Mouse (Mus musculus): ENCODE results near the gene Csf3. TPM values are rescaled to one million over a fixed set of nuclear protein-coding genes. Genes with fewer than 3 reads are reported as not detected.

Csf3 gene
- polyA plus RNA-seq, 1 experiment from 2014 or later, result 0.11 TPM

GRCm38 (mm10) chr11:98693201-98693600, 7.9 kb upstream of the Csf3 start:
- TF ChIP-seq EP300 (optimal IDR thresholded peaks at IDR 0.05) (no peak), CTCF (IDR thresholded peaks at IDR 0.05; ENCODE audit: low read depth) (no peak)
- H3K4me3 ChIP-seq (ENCODE audit: low read depth, low read length), result no peak overlapping the region
- no peaks in the 10 kb centered on the region for H3K27me3 ChIP-seq (ENCODE audit: control insufficient read depth, insufficient read depth, low read length)
- H3K36me3 ChIP-seq (ENCODE audit: control insufficient read depth, insufficient read depth, low read length), result peaks cover 44% of the 10 kb centered on the region
- no peak overlapping the region for H3K27ac ChIP-seq (replicated peaks)
- whole genome bisulfite sequencing, result 65% methylated on average over 13 of the region's 13 CpGs
- no peaks in the 10 kb centered on the region for H3K4me1 ChIP-seq (replicated peaks; ENCODE audit: control insufficient read depth, insufficient read depth)
- H3K4me2 ChIP-seq (replicated peaks; ENCODE audit: low read depth), result no peak overlapping the region
- DNase-seq (ENCODE audit: low spot score) (peak; percentile 42), ATAC-seq (ENCODE audit: low FRiP score, low TSS enrichment) (no peak)
- H3K9ac ChIP-seq (ENCODE audit: low read length), result no peak overlapping the region
- H3K9me3 ChIP-seq (ENCODE audit: control insufficient read depth, low read length), result no peaks in the 10 kb centered on the region

- WGBS, result 92% methylated on average over 8 of the region's 9 CpGs
- no peaks in the 10 kb centered on the region for H3K4me1 ChIP-seq (replicated peaks; ENCODE audit: control insufficient read depth, insufficient read depth)
- H3K27me3 ChIP-seq (ENCODE audit: control insufficient read depth, insufficient read depth, low read length), result no peaks in the 10 kb centered on the region
- ATAC-seq (ENCODE audit: low FRiP score, low TSS enrichment) (no peak), DNase-seq (ENCODE audit: low spot score) (no peak)
- H3K4me2 ChIP-seq (replicated peaks; ENCODE audit: low read depth), result no peak overlapping the region
- peaks cover 44% of the 10 kb centered on the region for H3K36me3 ChIP-seq (ENCODE audit: control insufficient read depth, insufficient read depth, low read length)
- no peak overlapping the region for H3K9ac ChIP-seq (ENCODE audit: low read length)
- H3K4me3 ChIP-seq (ENCODE audit: low read depth, low read length), result no peak overlapping the region
- no peaks in the 10 kb centered on the region for H3K9me3 ChIP-seq (ENCODE audit: control insufficient read depth, low read length)
- H3K27ac ChIP-seq (replicated peaks), result no peak overlapping the region
- TF ChIP-seq EP300 (optimal IDR thresholded peaks at IDR 0.05), result no peak
- no peak for TF ChIP-seq CTCF (IDR thresholded peaks at IDR 0.05; ENCODE audit: low read depth)
Measured at GRCm38 (mm10) chr11:98693746-98694145, 7.3 kb upstream of the Csf3 start.

- H3K27ac ChIP-seq (replicated peaks), result no peak overlapping the region
- 78% methylated on average over 9 of the region's 9 CpGs for WGBS
- no peak overlapping the region for H3K9ac ChIP-seq (ENCODE audit: low read length)
- TF ChIP-seq EP300 (optimal IDR thresholded peaks at IDR 0.05), result no peak
- ATAC-seq (ENCODE audit: low FRiP score, low TSS enrichment) (no peak), DNase-seq (ENCODE audit: low spot score) (no peak)
- H3K4me1 ChIP-seq (replicated peaks; ENCODE audit: control insufficient read depth, insufficient read depth), result no peaks in the 10 kb centered on the region
- H3K4me2 ChIP-seq (replicated peaks; ENCODE audit: low read depth), result no peak overlapping the region
- no peaks in the 10 kb centered on the region for H3K9me3 ChIP-seq (ENCODE audit: control insufficient read depth, low read length)
- peaks cover 44% of the 10 kb centered on the region for H3K36me3 ChIP-seq (ENCODE audit: control insufficient read depth, insufficient read depth, low read length)
- H3K27me3 ChIP-seq (ENCODE audit: control insufficient read depth, insufficient read depth, low read length), result no peaks in the 10 kb centered on the region
- no peak overlapping the region for H3K4me3 ChIP-seq (ENCODE audit: low read depth, low read length)
Measured at GRCm38 (mm10) chr11:98694301-98694700, 6.8 kb upstream of the Csf3 start.

GRCm38 (mm10) chr11:98695408-98695807, 5.7 kb upstream of the Csf3 start:
- Histone ChIP-seq H3K4me1 (replicated peaks; ENCODE audit: control insufficient read depth, insufficient read depth) (no peaks in the 10 kb centered on the region), H3K27me3 (ENCODE audit: control insufficient read depth, insufficient read depth, low read length) (no peaks in the 10 kb centered on the region), H3K4me3 (ENCODE audit: low read depth, low read length) (no peak overlapping the region), H3K27ac (replicated peaks) (no peak overlapping the region), H3K9ac (ENCODE audit: low read length) (no peak overlapping the region), H3K4me2 (replicated peaks; ENCODE audit: low read depth) (no peak overlapping the region), H3K36me3 (ENCODE audit: control insufficient read depth, insufficient read depth, low read length) (peaks cover 35% of the 10 kb centered on the region), H3K9me3 (ENCODE audit: control insufficient read depth, low read length) (no peaks in the 10 kb centered on the region)
- ATAC-seq (ENCODE audit: low FRiP score, low TSS enrichment), result no peak
- TF ChIP-seq CTCF (IDR thresholded peaks at IDR 0.05; ENCODE audit: low read depth) (no peak), EP300 (optimal IDR thresholded peaks at IDR 0.05) (no peak)
- DNase-seq (ENCODE audit: low spot score), result no peak
- WGBS, result 64% methylated on average over 14 of the region's 14 CpGs

- Histone ChIP-seq H3K4me3 (ENCODE audit: low read depth, low read length) (no peak overlapping the region), H3K27ac (replicated peaks) (no peak overlapping the region)
- DNase-seq (ENCODE audit: low spot score), result peak; percentile 21
Measured at GRCm38 (mm10) chr11:98696454-98697216, 4.4 kb upstream of the Csf3 start.

GRCm38 (mm10) chr11:98697225-98697624, 3.8 kb upstream of the Csf3 start:
- Histone ChIP-seq H3K4me1 (replicated peaks; ENCODE audit: control insufficient read depth, insufficient read depth) (no peaks in the 10 kb centered on the region), H3K4me3 (ENCODE audit: low read depth, low read length) (no peak overlapping the region), H3K36me3 (ENCODE audit: control insufficient read depth, insufficient read depth, low read length) (peaks cover 23% of the 10 kb centered on the region), H3K9ac (ENCODE audit: low read length) (no peak overlapping the region), H3K27ac (replicated peaks) (no peak overlapping the region), H3K4me2 (replicated peaks; ENCODE audit: low read depth) (no peak overlapping the region), H3K9me3 (ENCODE audit: control insufficient read depth, low read length) (no peaks in the 10 kb centered on the region), H3K27me3 (ENCODE audit: control insufficient read depth, insufficient read depth, low read length) (no peaks in the 10 kb centered on the region)
- DNase-seq (ENCODE audit: low spot score) (no peak), ATAC-seq (ENCODE audit: low FRiP score, low TSS enrichment) (no peak)
- TF ChIP-seq CTCF (IDR thresholded peaks at IDR 0.05; ENCODE audit: low read depth) (no peak), EP300 (optimal IDR thresholded peaks at IDR 0.05) (no peak)
- 88% methylated on average over 12 of the region's 12 CpGs for WGBS

More at GRCm38 (mm10) chr11:98696454-98697216, 4.4 kb upstream of the Csf3 start:
- H3K4me1 ChIP-seq (replicated peaks; ENCODE audit: control insufficient read depth, insufficient read depth), result no peaks in the 10 kb centered on the region
- no peak overlapping the region for H3K4me2 ChIP-seq (replicated peaks; ENCODE audit: low read depth)
- TF ChIP-seq CTCF (IDR thresholded peaks at IDR 0.05; ENCODE audit: low read depth) (no peak), EP300 (optimal IDR thresholded peaks at IDR 0.05) (no peak)
- no peaks in the 10 kb centered on the region for H3K27me3 ChIP-seq (ENCODE audit: control insufficient read depth, insufficient read depth, low read length)
- peak; percentile 6; the same call in 1 of the 2 replicates for ATAC-seq (ENCODE audit: low FRiP score, low TSS enrichment)
- WGBS, result 69% methylated on average over 14 of the region's 14 CpGs
- H3K36me3 ChIP-seq (ENCODE audit: control insufficient read depth, insufficient read depth, low read length), result peaks cover 29% of the 10 kb centered on the region
- no peak overlapping the region for H3K9ac ChIP-seq (ENCODE audit: low read length)
- H3K9me3 ChIP-seq (ENCODE audit: control insufficient read depth, low read length), result no peaks in the 10 kb centered on the region

All from stomach, postnatal 0 days (tissue).